Mouse (Mus musculus): ENCODE measurements around the gene Rimklb.

- TF ChIP-seq CTCF (IDR thresholded peaks at IDR 0.05; ENCODE audit: low read depth, low read length), result no peak
- TF ChIP-seq POLR2A (IDR thresholded peaks at IDR 0.05; ENCODE audit: extremely low read depth, insufficient read depth, low read length), result no peak
Observed at GRCm38 (mm10) chr6:122543574-122543973, 45.0 kb upstream of the Rimklb start.

Measured in liver, adult 2 months (tissue).